Mouse (Mus musculus) lung, embryonic 15.5 days (tissue): ENCODE results near the gene Tmprss5. TPM values are rescaled to one million over a fixed set of nuclear protein-coding genes. Genes with fewer than 3 reads are reported as not detected.

Source experiments
- ATAC-seq: fragments of 200-750 bp; cut with Nextera tagmentation; 2 replicates; pipeline ENCODE4 v1.8.0; 2017; ENCODE audit warnings: moderate number of reproducible peaks, borderline replicate concordance; ENCODE audit not compliant: low FRiP score, low TSS enrichment; ENCODE audit errors: extremely low read depth
- H3K27ac ChIP-seq: fragments of 300-500 bp; sonication (generic); 2 replicates; pipeline ENCODE4 v1.5.1; 2015; ENCODE audit warnings: moderate library complexity, mild to moderate bottlenecking, inconsistent platforms
- H3K27me3 ChIP-seq: fragments of 300-500 bp; sonication (generic); 2 replicates; pipeline ENCODE4 v1.6.1; 2015; ENCODE audit warnings: inconsistent platforms
- H3K36me3 ChIP-seq: fragments of 300-500 bp; sonication (generic); 2 replicates; pipeline ENCODE4 v1.6.1; 2015; ENCODE audit warnings: inconsistent platforms
- H3K4me1 ChIP-seq: fragments of 300-500 bp; sonication (generic); 2 replicates; pipeline ENCODE4 v1.6.1; 2015; ENCODE audit warnings: inconsistent platforms
- H3K4me2 ChIP-seq: fragments of 300-500 bp; sonication (generic); 2 replicates; pipeline ENCODE4 v1.6.1; 2015; ENCODE audit warnings: inconsistent platforms, mild to moderate bottlenecking, moderate library complexity
- H3K4me3 ChIP-seq: fragments of 300-500 bp; sonication (generic); 2 replicates; pipeline ENCODE4 v1.5.1; 2015; ENCODE audit warnings: mild to moderate bottlenecking, inconsistent platforms
- H3K9ac ChIP-seq: fragments of 300-500 bp; sonication (generic); 2 replicates; pipeline ENCODE4 v1.6.1; 2015; ENCODE audit warnings: inconsistent platforms
- H3K9me3 ChIP-seq: fragments of 300-500 bp; sonication (generic); 2 replicates; pipeline ENCODE4 v1.6.1; 2016; ENCODE audit warnings: inconsistent platforms
- WGBS: fragments of 180-500 bp; shearing (Covaris S2); methylation state at CpG from one replicate; pipeline ENCODE4 v1.1.7; 2015; 5-methylcytosine and 5-hydroxymethylcytosine counted together
- polyA plus RNA-seq: library from polyadenylated mRNA; unstranded; fragments of >200 nt; fragmentation: Nextera tagmentation; extraction: Ambion mirVana; gene quantifications from 2 replicates; pipeline ENCODE4 v1.2.1, GENCODE M21; 2015

Gene Tmprss5
- 0.67 and 0.81 TPM in 2 replicates for polyA plus RNA-seq

DNA sequence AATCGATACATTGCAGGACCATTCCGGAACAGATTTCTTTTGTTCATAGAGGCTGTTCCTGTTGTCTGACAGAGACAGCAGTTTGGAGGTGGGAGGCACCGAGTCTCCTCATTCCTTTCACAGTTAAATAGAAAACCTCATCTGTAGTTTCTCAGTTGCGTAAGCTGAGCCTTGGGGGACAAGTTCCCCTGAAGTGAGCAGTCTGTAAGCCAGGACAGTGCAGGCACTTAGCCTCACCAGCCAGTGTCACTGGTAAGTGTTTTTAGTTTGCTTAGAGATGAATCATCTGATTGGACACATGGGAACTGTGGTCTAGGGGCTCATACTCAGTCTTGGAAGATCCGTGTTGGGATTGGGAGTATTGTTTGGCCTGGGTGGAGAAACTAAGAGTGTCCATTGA lies at the start of gene Tmprss5:
TSS of gene Tmprss5 (plus strand) at position 154 of the 400 bp plus-strand sequence.
- no peak for ATAC-seq
- no peak within 1 kb of the TSS for H3K4me2 ChIP-seq
- no peak within 1 kb of the TSS for H3K4me3 ChIP-seq
- no peaks in the 10 kb centered on the region for H3K4me1 ChIP-seq
- 69% methylated on average over 5 of the region's 5 CpGs for WGBS
- H3K27me3 ChIP-seq: no peaks in the 10 kb centered on the region
- H3K9me3 ChIP-seq: no peaks in the 10 kb centered on the region
- H3K36me3 ChIP-seq: peaks cover 41% of the 10 kb centered on the region
- no peak within 1 kb of the TSS for H3K9ac ChIP-seq
- H3K27ac ChIP-seq: no peak within 1 kb of the TSS

- Histone ChIP-seq H3K36me3 (peaks cover 59% of the 10 kb centered on the region), H3K4me2 (no peak overlapping the region), H3K27ac (no peak overlapping the region), H3K9me3 (no peaks in the 10 kb centered on the region), H3K27me3 (no peaks in the 10 kb centered on the region), H3K4me3 (no peak overlapping the region), H3K4me1 (no peaks in the 10 kb centered on the region), H3K9ac (no peak overlapping the region)
- 90% methylated on average over 4 of the region's 4 CpGs for WGBS
- no peak for ATAC-seq
These were observed 46.3 kb upstream of the Tmprss5 start for GRCm38 (mm10) chr9:49034764-49035163.

GRCm38 (mm10) chr9:49050901-49051300 lies 30.2 kb upstream of the Tmprss5 start:
- no peaks in the 10 kb centered on the region; the same call in 1 of the 2 replicates for H3K4me1 ChIP-seq
- H3K9ac ChIP-seq: no peak overlapping the region
- no peaks in the 10 kb centered on the region for H3K9me3 ChIP-seq
- no peak overlapping the region for H3K4me3 ChIP-seq
- H3K27me3 ChIP-seq: no peaks in the 10 kb centered on the region
- H3K36me3 ChIP-seq: no peaks in the 10 kb centered on the region
- WGBS: 68% methylated on average over 5 of the region's 5 CpGs
- ATAC-seq: no peak
- H3K4me2 ChIP-seq: no peak overlapping the region
- no peak overlapping the region for H3K27ac ChIP-seq

- Histone ChIP-seq H3K27ac (no peak overlapping the region), H3K36me3 (no peaks in the 10 kb centered on the region), H3K4me1 (peaks cover 3% of the 10 kb centered on the region), H3K27me3 (no peaks in the 10 kb centered on the region), H3K9me3 (no peaks in the 10 kb centered on the region), H3K4me3 (no peak overlapping the region), H3K9ac (no peak overlapping the region), H3K4me2 (no peak overlapping the region)
- ATAC-seq: no peak
- WGBS: 16% methylated on average over 5 of the region's 5 CpGs
These were observed 29.7 kb upstream of the Tmprss5 start for GRCm38 (mm10) chr9:49051349-49051748.

GRCm38 (mm10) chr9:49054028-49054427 lies 27.0 kb upstream of the Tmprss5 start:
- Histone ChIP-seq H3K4me2 (no peak overlapping the region), H3K27ac (no peak overlapping the region), H3K4me1 (peaks cover 12% of the 10 kb centered on the region), H3K36me3 (peaks cover 12% of the 10 kb centered on the region), H3K9ac (no peak overlapping the region), H3K27me3 (no peaks in the 10 kb centered on the region), H3K4me3 (no peak overlapping the region), H3K9me3 (no peaks in the 10 kb centered on the region)
- whole genome bisulfite sequencing: 60% methylated on average over 3 of the region's 3 CpGs
- ATAC-seq: no peak

GRCm38 (mm10) chr9:49055333-49056205 lies 25.5 kb upstream of the Tmprss5 start, which contains the start of gene Zw10:
TSS of gene Zw10 (plus strand) at chr9:49055613.
- Histone ChIP-seq H3K27me3 (no peaks in the 10 kb centered on the region), H3K36me3 (peaks cover 22% of the 10 kb centered on the region), H3K4me3 (peak within 1 kb of the TSS; percentile 95), H3K4me2 (peak within 1 kb of the TSS; percentile 70), H3K4me1 (peaks cover 12% of the 10 kb centered on the region), H3K27ac (peak within 1 kb of the TSS; percentile 78), H3K9me3 (no peaks in the 10 kb centered on the region), H3K9ac (peak within 1 kb of the TSS; percentile 93)
- WGBS: under 1% methylated on average over 53 of the region's 53 CpGs
- ATAC-seq: peak; percentile 99

DNA sequence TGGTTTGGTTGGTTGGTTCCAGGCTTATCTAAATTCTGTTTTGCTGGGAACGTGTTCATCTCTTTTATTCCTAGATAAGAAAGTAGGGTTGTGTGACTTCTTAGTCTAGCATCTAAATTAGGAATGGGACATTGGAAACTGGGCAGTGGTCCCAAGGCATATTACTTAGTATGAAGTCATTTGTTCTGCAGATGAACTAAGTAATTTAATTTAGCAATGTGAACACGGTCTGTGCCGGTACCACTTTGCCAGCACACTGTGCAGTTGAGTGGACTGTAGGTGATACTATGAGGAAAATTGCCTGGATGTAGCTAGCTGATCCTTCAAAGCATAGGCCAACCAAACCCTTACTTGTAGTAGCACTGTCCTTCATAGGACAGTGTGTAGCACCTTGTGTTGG lies 4.2 kb upstream of the Tmprss5 start:
- H3K4me3 ChIP-seq: no peak overlapping the region
- H3K9me3 ChIP-seq: no peaks in the 10 kb centered on the region
- no peak overlapping the region for H3K9ac ChIP-seq
- H3K36me3 ChIP-seq: peaks cover 76% of the 10 kb centered on the region
- 86% methylated on average over 3 of the region's 3 CpGs for WGBS
- H3K4me1 ChIP-seq: no peaks in the 10 kb centered on the region
- no peak for ATAC-seq
- H3K27me3 ChIP-seq: no peaks in the 10 kb centered on the region
- no peak overlapping the region for H3K4me2 ChIP-seq
- no peak overlapping the region for H3K27ac ChIP-seq

DNA sequence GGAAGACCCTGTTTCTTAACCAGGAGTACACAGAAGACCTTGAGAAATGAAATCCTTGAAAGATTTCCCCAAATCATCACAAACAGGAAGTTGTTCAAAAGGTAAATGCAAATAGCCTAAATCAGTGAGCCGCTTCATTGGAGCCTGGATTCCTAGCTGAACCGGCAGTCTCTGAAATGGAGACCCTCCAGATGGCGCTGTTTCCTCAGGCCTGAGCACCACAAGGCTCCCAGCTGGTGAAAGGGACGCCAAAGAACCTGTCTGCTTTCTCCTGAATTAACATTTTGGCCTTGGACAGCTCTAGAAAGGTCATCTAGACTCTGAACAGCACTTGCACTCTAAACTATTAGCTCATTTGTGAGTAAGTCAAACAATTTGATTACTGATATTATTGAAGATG lies 501 bp downstream of the Tmprss5 start:
- H3K4me1 ChIP-seq: no peaks in the 10 kb centered on the region
- no peak for ATAC-seq
- no peaks in the 10 kb centered on the region for H3K27me3 ChIP-seq
- no peak overlapping the region for H3K4me3 ChIP-seq
- peaks cover 37% of the 10 kb centered on the region for H3K36me3 ChIP-seq
- no peak overlapping the region for H3K27ac ChIP-seq
- no peaks in the 10 kb centered on the region for H3K9me3 ChIP-seq
- H3K9ac ChIP-seq: no peak overlapping the region
- 10% methylated on average over 4 of the region's 4 CpGs for WGBS
- no peak overlapping the region for H3K4me2 ChIP-seq

DNA sequence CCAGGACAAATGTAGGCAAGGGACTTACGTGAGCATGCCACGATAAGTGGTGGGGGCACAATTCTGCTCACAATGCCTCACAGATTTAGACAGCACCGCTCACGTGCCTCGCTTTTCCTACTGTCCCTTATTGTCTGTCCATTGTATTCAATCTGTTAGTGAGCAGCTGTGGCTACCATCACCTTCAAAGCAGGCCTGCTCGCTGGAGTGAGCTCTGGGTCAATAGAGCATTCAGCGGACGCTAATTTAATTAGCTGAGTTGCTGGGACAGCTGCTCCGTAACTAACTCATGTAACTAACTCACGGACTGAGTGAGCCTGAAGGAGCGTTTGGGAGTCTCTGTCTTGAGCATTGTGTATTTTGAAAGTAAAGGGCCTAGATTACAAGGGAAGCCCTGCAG lies 6.3 kb downstream of the Tmprss5 start:
- 63% methylated on average over 11 of the region's 11 CpGs for WGBS

GRCm38 (mm10) chr9:49098871-49099270 lies 17.8 kb downstream of the Tmprss5 start:
- Histone ChIP-seq H3K27me3 (no peaks in the 10 kb centered on the region), H3K4me1 (peaks cover 6% of the 10 kb centered on the region; the same call in 1 of the 2 replicates), H3K4me2 (no peak overlapping the region), H3K27ac (no peak overlapping the region), H3K4me3 (no peak overlapping the region), H3K9ac (no peak overlapping the region), H3K36me3 (no peaks in the 10 kb centered on the region), H3K9me3 (no peaks in the 10 kb centered on the region)
- no peak for ATAC-seq
- 92% methylated on average over 3 of the region's 3 CpGs for WGBS

More for the DNA sequence above, 6.3 kb downstream of the Tmprss5 start:
- Histone ChIP-seq H3K27me3 (no peaks in the 10 kb centered on the region), H3K4me3 (no peak overlapping the region), H3K4me2 (no peak overlapping the region), H3K9me3 (no peaks in the 10 kb centered on the region), H3K27ac (no peak overlapping the region), H3K36me3 (no peaks in the 10 kb centered on the region), H3K9ac (no peak overlapping the region), H3K4me1 (no peaks in the 10 kb centered on the region)
- ATAC-seq: no peak

DNA sequence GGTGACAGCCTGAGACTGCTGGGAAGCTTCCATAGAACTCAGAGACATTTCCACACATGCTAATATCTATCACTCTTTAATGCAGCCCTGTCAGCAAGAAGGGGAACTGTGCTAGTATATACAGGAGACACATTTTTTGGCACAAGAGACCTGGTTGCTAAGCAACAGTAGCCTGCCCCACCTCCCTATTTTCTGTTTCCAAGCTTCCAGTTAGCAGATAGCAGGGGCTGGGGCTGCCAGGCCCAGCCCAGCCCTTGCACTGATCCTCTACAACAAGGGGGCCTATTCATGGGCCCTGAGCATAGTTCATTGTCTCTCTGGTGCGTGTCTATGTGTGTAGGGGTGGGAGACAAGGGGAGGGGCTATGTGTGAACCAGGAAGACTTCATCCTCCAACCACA lies 21.3 kb downstream of the Tmprss5 start:
- H3K27ac ChIP-seq: no peak overlapping the region
- H3K9me3 ChIP-seq: no peaks in the 10 kb centered on the region
- 33% methylated on average over 1 of the region's 1 CpGs for WGBS
- H3K4me2 ChIP-seq: no peak overlapping the region
- H3K9ac ChIP-seq: no peak overlapping the region
- no peaks in the 10 kb centered on the region for H3K36me3 ChIP-seq
- no peaks in the 10 kb centered on the region for H3K27me3 ChIP-seq
- H3K4me1 ChIP-seq: peaks cover 6% of the 10 kb centered on the region; the same call in 1 of the 2 replicates
- ATAC-seq: peak; percentile 79
- no peak overlapping the region for H3K4me3 ChIP-seq

- Histone ChIP-seq H3K9ac (no peak overlapping the region), H3K27ac (no peak overlapping the region), H3K4me3 (no peak overlapping the region), H3K4me1 (peaks cover 23% of the 10 kb centered on the region; the same call in 1 of the 2 replicates), H3K4me2 (no peak overlapping the region), H3K36me3 (no peaks in the 10 kb centered on the region), H3K27me3 (no peaks in the 10 kb centered on the region), H3K9me3 (no peaks in the 10 kb centered on the region)
- 52% methylated on average over 7 of the region's 7 CpGs for WGBS
- no peak for ATAC-seq
These were observed 28.0 kb downstream of the Tmprss5 start for GRCm38 (mm10) chr9:49109101-49109500.
